Mouse (Mus musculus): Measurements from ENCODE around the gene Gm43302.
"Not testable (repeated sequence)": the region's sequence is repeated elsewhere in the genome, so short reads cannot be mapped to it uniquely, and the experiment has no call there.

- not testable (repeated sequence) for TF ChIP-seq CTCF, EP300 (IDR thresholded peaks at IDR 0.05; ENCODE audit: low read depth)
These were observed 2.6 kb downstream of the Gm43302 start for GRCm38 (mm10) chr5:105290921-105291320.

Measured in liver, postnatal 0 days (tissue).